Mouse (Mus musculus) heart, embryonic 16.5 days (tissue): ENCODE results near the gene Oog4. TPM values are rescaled to one million over a fixed set of nuclear protein-coding genes. Genes with fewer than 3 reads are reported as not detected.
A peak's percentile ranks its signal among the peaks of the same experiment; 100 is the strongest.
"Not testable (repeated sequence)": the region's sequence is repeated elsewhere in the genome, so short reads cannot be mapped to it uniquely, and the experiment has no call there.

Source experiments
- ATAC-seq: fragments of 200-750 bp; cut with Nextera tagmentation; replicated peaks from 2 replicates; pipeline ENCODE4 v1.8.0; 2017; ENCODE audit warnings: moderate number of reproducible peaks; ENCODE audit not compliant: insufficient read depth, low FRiP score; ENCODE audit errors: extremely low read depth
- H3K27ac ChIP-seq: fragments of 300-500 bp; sonication (generic); 2 replicates; pipeline ENCODE4 v1.5.1; 2014; ENCODE audit warnings: mild to moderate bottlenecking, low read length, control low read depth, moderate library complexity
- H3K27me3 ChIP-seq: fragments of 300-500 bp; sonication (generic); 2 replicates; pipeline ENCODE4 v1.6.1; 2014; ENCODE audit warnings: low read length, mixed read lengths; ENCODE audit not compliant: control insufficient read depth, insufficient read depth
- H3K36me3 ChIP-seq: fragments of 300-500 bp; sonication (generic); 2 replicates; pipeline ENCODE4 v1.6.1; 2014; ENCODE audit not compliant: control insufficient read depth, insufficient read depth
- H3K4me1 ChIP-seq: fragments of 300-500 bp; sonication (generic); 2 replicates; pipeline ENCODE4 v1.6.1; 2014; ENCODE audit warnings: low read length, mixed read lengths; ENCODE audit not compliant: control insufficient read depth, insufficient read depth
- H3K4me2 ChIP-seq: fragments of 300-500 bp; sonication (generic); 2 replicates; pipeline ENCODE4 v1.6.1; 2014; ENCODE audit warnings: low read depth, mild to moderate bottlenecking, control low read depth, low read length
- H3K4me3 ChIP-seq: fragments of 300-500 bp; sonication (generic); 2 replicates; pipeline ENCODE4 v1.5.1; 2014; ENCODE audit warnings: mild to moderate bottlenecking, control low read depth, low read length
- H3K9ac ChIP-seq: fragments of 300-500 bp; sonication (generic); 2 replicates; pipeline ENCODE4 v1.6.1; 2014; ENCODE audit warnings: low read length, control low read depth
- H3K9me3 ChIP-seq: fragments of 300-500 bp; sonication (generic); replicated peaks from 2 replicates; pipeline ENCODE4 v1.6.1; 2016; ENCODE audit warnings: low read length; ENCODE audit not compliant: control insufficient read depth
- WGBS: fragments of 180-500 bp; shearing (Covaris S2); extraction: QIAGEN DNeasy Blood & Tissue Kit; methylation state at CpG from one replicate; pipeline ENCODE4 v1.1.7; 2014; 5-methylcytosine and 5-hydroxymethylcytosine counted together
- polyA plus RNA-seq: library from polyadenylated mRNA; unstranded; fragments of >200 nt; fragmentation: Nextera tagmentation; extraction: Ambion mirVana; gene quantifications from 2 replicates; pipeline ENCODE4 v1.2.1, GENCODE M21; 2015

The Oog4 gene
- polyA plus RNA-seq = not detected in 2 replicates

DNA sequence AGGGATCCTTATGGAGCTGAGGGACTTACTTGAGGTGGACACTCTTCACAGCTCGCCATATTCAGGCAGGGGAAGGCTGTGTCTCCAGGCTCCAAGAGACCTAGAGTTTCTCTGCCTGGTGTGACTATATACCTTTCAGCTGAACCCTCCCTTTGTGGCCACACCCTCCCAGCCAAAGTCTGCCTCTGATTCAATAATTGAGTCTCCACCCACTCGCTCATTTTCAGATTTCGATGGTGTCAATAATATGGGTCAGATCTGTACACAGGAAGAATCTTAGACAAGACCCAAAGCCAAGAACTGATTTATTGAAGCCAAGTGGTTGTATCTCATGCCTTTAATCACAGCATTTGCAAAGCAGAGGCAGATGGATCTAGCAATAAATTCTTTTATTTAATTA, at the start of gene Oog4:
Gene Oog4, minus strand, starts transcription at position 101 of the 400 bp plus-strand sequence.
- no peak for ATAC-seq
- H3K27ac ChIP-seq = no peak within 1 kb of the TSS
- H3K4me3 ChIP-seq = no peak within 1 kb of the TSS
- no peaks in the 10 kb centered on the region for H3K36me3 ChIP-seq
- no peaks in the 10 kb centered on the region for H3K4me1 ChIP-seq
- WGBS = 73% methylated on average over 3 of the region's 3 CpGs
- no peak within 1 kb of the TSS for H3K9ac ChIP-seq
- H3K4me2 ChIP-seq = no peak within 1 kb of the TSS
- no peaks in the 10 kb centered on the region; the same call in 1 of the 2 replicates for H3K9me3 ChIP-seq
- H3K27me3 ChIP-seq = no peaks in the 10 kb centered on the region

DNA sequence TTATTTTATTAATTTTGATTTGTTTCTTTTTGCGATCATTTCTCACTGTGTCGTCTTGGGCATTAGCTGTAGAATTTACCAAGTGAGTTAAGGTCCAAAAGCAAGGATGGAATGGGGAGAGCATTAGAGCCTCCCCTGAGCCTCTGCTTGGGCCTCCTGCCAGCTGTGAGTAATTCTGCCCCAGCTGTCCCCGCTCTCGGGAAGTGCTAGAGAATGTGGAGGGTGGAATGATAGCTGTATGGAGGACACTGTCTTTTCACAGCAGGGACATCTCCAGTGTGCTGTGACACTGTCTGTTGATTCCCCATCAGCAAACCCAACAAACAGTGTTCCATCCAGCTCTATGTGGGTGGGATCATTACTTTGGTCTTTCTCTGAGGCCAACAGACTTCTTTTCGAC, 23.4 kb downstream of the Oog4 start:
- WGBS = 50% methylated on average over 5 of the region's 5 CpGs
- H3K9ac ChIP-seq, H3K4me3 ChIP-seq, H3K4me1 ChIP-seq, H3K27me3 ChIP-seq, H3K9me3 ChIP-seq, H3K36me3 ChIP-seq, H3K27ac ChIP-seq, H3K4me2 ChIP-seq: not testable (repeated sequence)
- 0 out of 2 replicates have a peak, but pooled peaks have one; percentile 14 for ATAC-seq

- WGBS = 99% methylated on average over 3 of the region's 3 CpGs
- H3K9me3 ChIP-seq = peaks cover 7% of the 10 kb centered on the region; the same call in 1 of the 2 replicates
- no peak overlapping the region for H3K9ac ChIP-seq
- no peak overlapping the region for H3K4me2 ChIP-seq
- H3K27me3 ChIP-seq = no peaks in the 10 kb centered on the region
- ATAC-seq = no peak
- H3K4me3 ChIP-seq = no peak overlapping the region
- H3K4me1 ChIP-seq = peaks cover 6% of the 10 kb centered on the region
- peaks cover 47% of the 10 kb centered on the region for H3K36me3 ChIP-seq
- no peak overlapping the region for H3K27ac ChIP-seq
Observed at GRCm38 (mm10) chr4:143414121-143414520, 36.0 kb downstream of the Oog4 start.

- Histone ChIP-seq H3K27ac (no peak overlapping the region), H3K36me3 (peaks cover 42% of the 10 kb centered on the region), H3K4me3 (no peak overlapping the region), H3K9ac (no peak overlapping the region), H3K4me2 (no peak overlapping the region), H3K9me3 (peaks cover 7% of the 10 kb centered on the region; the same call in 1 of the 2 replicates), H3K4me1 (peaks cover 6% of the 10 kb centered on the region), H3K27me3 (no peaks in the 10 kb centered on the region)
- 95% methylated on average over 1 of the region's 1 CpGs for WGBS
- ATAC-seq = no peak
Observed at GRCm38 (mm10) chr4:143413621-143414020, 36.5 kb downstream of the Oog4 start.

- H3K36me3 ChIP-seq = peaks cover 31% of the 10 kb centered on the region
- WGBS = under 1% methylated on average over 50 of the region's 50 CpGs
- H3K27me3 ChIP-seq = no peaks in the 10 kb centered on the region
- H3K9ac ChIP-seq = peak within 1 kb of the TSS; percentile 76
- peak; percentile 92 for ATAC-seq
- peaks cover 6% of the 10 kb centered on the region for H3K4me1 ChIP-seq
- peaks cover 7% of the 10 kb centered on the region; the same call in 1 of the 2 replicates for H3K9me3 ChIP-seq
- H3K4me2 ChIP-seq = peak within 1 kb of the TSS; percentile 77
- peak within 1 kb of the TSS; percentile 87 for H3K4me3 ChIP-seq
- peak within 1 kb of the TSS; percentile 89 for H3K27ac ChIP-seq
Observed at GRCm38 (mm10) chr4:143412219-143413092, 37.7 kb downstream of the Oog4 start, which contains the start of gene Pramef8. Gene Pramef8, plus strand, starts transcription at chr4:143412426.

DNA sequence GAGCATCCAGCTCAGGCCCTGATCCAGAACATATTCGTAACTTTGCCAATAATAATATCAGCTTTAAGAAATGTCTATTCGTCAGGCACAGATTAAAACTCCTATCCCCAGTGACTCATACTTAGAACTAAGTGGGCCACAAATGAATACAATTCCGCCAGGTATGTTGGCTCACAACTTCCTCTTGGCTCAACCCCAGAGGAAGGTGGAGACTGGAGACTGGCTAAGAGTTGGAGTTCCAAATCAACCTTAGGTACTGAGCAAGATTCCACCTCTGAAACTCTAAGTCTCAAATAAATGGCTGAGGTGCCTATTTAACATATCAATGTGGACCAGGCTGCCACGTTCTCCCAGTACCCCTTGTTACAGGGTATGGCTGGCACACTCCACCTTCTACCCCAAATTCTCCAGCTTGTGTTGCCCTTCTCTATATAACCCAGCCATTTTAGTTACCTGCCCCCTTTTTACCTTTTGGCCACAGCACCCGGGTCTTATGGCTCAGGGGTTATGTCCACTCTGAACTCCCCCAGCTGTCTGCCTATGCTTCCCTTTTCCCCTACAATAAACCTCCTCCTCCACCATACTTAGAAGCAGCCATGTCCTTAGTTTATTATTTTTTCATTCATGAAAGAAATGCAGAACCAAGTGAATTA, 38.4 kb downstream of the Oog4 start:
- H3K9ac ChIP-seq = peak overlapping the region; percentile 76
- no peak overlapping the region for H3K27ac ChIP-seq
- no peaks in the 10 kb centered on the region for H3K27me3 ChIP-seq
- H3K9me3 ChIP-seq = peaks cover 7% of the 10 kb centered on the region; the same call in 1 of the 2 replicates
- H3K4me3 ChIP-seq = peak overlapping the region; percentile 87
- ATAC-seq = no peak
- peak overlapping the region; percentile 76 for H3K4me2 ChIP-seq
- 62% methylated on average over 5 of the region's 5 CpGs for WGBS
- peaks cover 23% of the 10 kb centered on the region for H3K36me3 ChIP-seq
- H3K4me1 ChIP-seq = peaks cover 6% of the 10 kb centered on the region

- no peak for ATAC-seq
- Histone ChIP-seq H3K36me3 (no peaks in the 10 kb centered on the region), H3K4me3 (no peak within 1 kb of the TSS), H3K27ac (no peak within 1 kb of the TSS), H3K4me1 (no peaks in the 10 kb centered on the region), H3K9ac (no peak within 1 kb of the TSS), H3K9me3 (peaks cover 2% of the 10 kb centered on the region; the same call in 1 of the 2 replicates), H3K27me3 (no peaks in the 10 kb centered on the region), H3K4me2 (no peak within 1 kb of the TSS)
- WGBS = 66% methylated on average over 26 of the region's 26 CpGs
Observed at GRCm38 (mm10) chr4:143394181-143394580, 55.9 kb downstream of the Oog4 start, which contains the start of gene Pramel1. Gene Pramel1, plus strand, starts transcription at chr4:143394428.

- Histone ChIP-seq H3K9me3 (peaks cover 2% of the 10 kb centered on the region; the same call in 1 of the 2 replicates), H3K36me3 (no peaks in the 10 kb centered on the region), H3K27ac (no peak overlapping the region), H3K4me2 (peak overlapping the region; percentile 70), H3K27me3 (no peaks in the 10 kb centered on the region), H3K4me1 (no peaks in the 10 kb centered on the region), H3K4me3 (peak overlapping the region; percentile 50), H3K9ac (peak overlapping the region; percentile 55)
- 7% methylated on average over 32 of the region's 43 CpGs for WGBS
- ATAC-seq = peak; percentile 63
Observed at GRCm38 (mm10) chr4:143388955-143389702, 61.0 kb downstream of the Oog4 start.
